Mouse (Mus musculus) embryonic facial prominence, embryonic 13.5 days (tissue): Measurements from ENCODE around the gene Aplp2. TPM values are rescaled to one million over a fixed set of nuclear protein-coding genes. Genes with fewer than 3 reads are reported as not detected.

ENCODE experiments used
- ATAC-seq: fragments of 200-750 bp; cut with Nextera tagmentation; 2 replicates; pipeline ENCODE4 v1.8.0; 2017; ENCODE audit warnings: low read depth; ENCODE audit not compliant: insufficient number of reproducible peaks, insufficient read depth, low FRiP score, low TSS enrichment
- H3K27ac ChIP-seq: fragments of 300-500 bp; sonication (generic); 2 replicates; pipeline ENCODE4 v1.5.1; 2015; ENCODE audit warnings: moderate library complexity, mild to moderate bottlenecking, inconsistent platforms
- H3K27me3 ChIP-seq: fragments of 300-500 bp; sonication (generic); 2 replicates; pipeline ENCODE4 v1.6.1; 2015; ENCODE audit warnings: mild to moderate bottlenecking, inconsistent platforms
- H3K36me3 ChIP-seq: fragments of 300-500 bp; sonication (generic); 2 replicates; pipeline ENCODE4 v1.6.1; 2015; ENCODE audit warnings: mild to moderate bottlenecking, inconsistent platforms
- H3K4me1 ChIP-seq: fragments of 300-500 bp; sonication (generic); 2 replicates; pipeline ENCODE4 v1.6.1; 2015; ENCODE audit warnings: inconsistent platforms
- H3K4me2 ChIP-seq: fragments of 300-500 bp; sonication (generic); 2 replicates; pipeline ENCODE4 v1.6.1; 2015; ENCODE audit warnings: moderate library complexity, mild to moderate bottlenecking, inconsistent platforms
- H3K4me3 ChIP-seq: fragments of 300-500 bp; sonication (generic); 2 replicates; pipeline ENCODE4 v1.5.1; 2015; ENCODE audit warnings: mild to moderate bottlenecking, inconsistent platforms
- H3K9ac ChIP-seq: fragments of 300-500 bp; sonication (generic); 2 replicates; pipeline ENCODE4 v1.6.1; 2015; ENCODE audit warnings: mild to moderate bottlenecking, inconsistent platforms
- H3K9me3 ChIP-seq: fragments of 300-500 bp; sonication (generic); 2 replicates; pipeline ENCODE4 v1.6.1; 2016; ENCODE audit warnings: inconsistent platforms
- WGBS: fragments of 180-500 bp; shearing (Covaris S2); methylation state at CpG from one replicate; pipeline ENCODE4 v1.1.7; 2015; ENCODE audit warnings: mixed read lengths; 5-methylcytosine and 5-hydroxymethylcytosine counted together
- polyA plus RNA-seq: library from polyadenylated mRNA; unstranded; fragments of >200 nt; fragmentation: Nextera tagmentation; extraction: Ambion mirVana; gene quantifications from 2 replicates; pipeline ENCODE4 v1.2.1, GENCODE M21; 2015

Gene Aplp2
- polyA plus RNA-seq, 1 experiment from 2014 or later: 210 TPM

GRCm38 (mm10) chr9:31221170-31221569 is 9.6 kb upstream of the Aplp2 start:
- H3K4me2 ChIP-seq: peak overlapping the region; percentile 7; the same call in 1 of the 2 replicates
- WGBS: 17% methylated on average over 10 of the region's 10 CpGs

GRCm38 (mm10) chr9:31217631-31218380 is 6.2 kb upstream of the Aplp2 start:
- 68% methylated on average over 7 of the region's 7 CpGs for WGBS
- no peak for ATAC-seq

More at GRCm38 (mm10) chr9:31221170-31221569, 9.6 kb upstream of the Aplp2 start:
- Histone ChIP-seq H3K27me3 (no peaks in the 10 kb centered on the region), H3K4me1 (0 out of 2 replicates have a peak, but pooled peaks cover 3% of the 10 kb centered on the region), H3K27ac (no peak overlapping the region), H3K4me3 (no peak overlapping the region), H3K36me3 (no peaks in the 10 kb centered on the region), H3K9ac (no peak overlapping the region), H3K9me3 (no peaks in the 10 kb centered on the region)
- no peak for ATAC-seq

GRCm38 (mm10) chr9:31212500-31213008 is 939 bp upstream of the Aplp2 start:
- Histone ChIP-seq H3K4me1 (peaks cover 30% of the 10 kb centered on the region), H3K36me3 (no peaks in the 10 kb centered on the region), H3K9me3 (no peaks in the 10 kb centered on the region), H3K27me3 (no peaks in the 10 kb centered on the region), H3K4me3 (peak overlapping the region; percentile 96), H3K4me2 (peak overlapping the region; percentile 90), H3K27ac (peak overlapping the region; percentile 96), H3K9ac (peak overlapping the region; percentile 75)
- WGBS: 16% methylated on average over 12 of the region's 12 CpGs
- no peak for ATAC-seq

More at GRCm38 (mm10) chr9:31217631-31218380, 6.2 kb upstream of the Aplp2 start:
- no peak overlapping the region for H3K9ac ChIP-seq
- H3K36me3 ChIP-seq: no peaks in the 10 kb centered on the region
- H3K27me3 ChIP-seq: no peaks in the 10 kb centered on the region
- H3K4me1 ChIP-seq: peaks cover 6% of the 10 kb centered on the region
- no peak overlapping the region for H3K4me3 ChIP-seq
- no peak overlapping the region for H3K4me2 ChIP-seq
- no peaks in the 10 kb centered on the region for H3K9me3 ChIP-seq
- H3K27ac ChIP-seq: no peak overlapping the region

GRCm38 (mm10) chr9:31210749-31211689 is 596 bp downstream of the Aplp2 start:
- no peaks in the 10 kb centered on the region for H3K9me3 ChIP-seq
- peak; percentile 66 for ATAC-seq
- H3K4me1 ChIP-seq: peaks cover 37% of the 10 kb centered on the region
- WGBS: under 1% methylated on average over 78 of the region's 93 CpGs
- H3K36me3 ChIP-seq: no peaks in the 10 kb centered on the region
- H3K27me3 ChIP-seq: no peaks in the 10 kb centered on the region
- peak overlapping the region; percentile 96 for H3K4me3 ChIP-seq
- peak overlapping the region; percentile 96 for H3K27ac ChIP-seq
- peak overlapping the region; percentile 94 for H3K9ac ChIP-seq
- H3K4me2 ChIP-seq: peak overlapping the region; percentile 90

GRCm38 (mm10) chr9:31210163-31210562 is 1.5 kb downstream of the Aplp2 start:
- peak overlapping the region; percentile 94 for H3K9ac ChIP-seq
- 30% methylated on average over 7 of the region's 7 CpGs for WGBS
- no peak for ATAC-seq

GRCm38 (mm10) chr9:31209502-31209901 is 2.1 kb downstream of the Aplp2 start:
- Histone ChIP-seq H3K27ac (no peak overlapping the region), H3K4me3 (no peak overlapping the region), H3K4me2 (peak overlapping the region; percentile 90; the same call in 1 of the 2 replicates), H3K9ac (no peak overlapping the region), H3K27me3 (no peaks in the 10 kb centered on the region), H3K36me3 (no peaks in the 10 kb centered on the region), H3K9me3 (no peaks in the 10 kb centered on the region), H3K4me1 (peaks cover 46% of the 10 kb centered on the region)
- 82% methylated on average over 1 of the region's 1 CpGs for WGBS
- ATAC-seq: no peak

More at GRCm38 (mm10) chr9:31210163-31210562, 1.5 kb downstream of the Aplp2 start:
- no peaks in the 10 kb centered on the region for H3K36me3 ChIP-seq
- peak overlapping the region; percentile 96 for H3K4me3 ChIP-seq
- peak overlapping the region; percentile 90 for H3K4me2 ChIP-seq
- peaks cover 40% of the 10 kb centered on the region for H3K4me1 ChIP-seq
- no peaks in the 10 kb centered on the region for H3K9me3 ChIP-seq
- no peak overlapping the region for H3K27ac ChIP-seq
- no peaks in the 10 kb centered on the region for H3K27me3 ChIP-seq

- no peaks in the 10 kb centered on the region for H3K27me3 ChIP-seq
- ATAC-seq: no peak
Observed at GRCm38 (mm10) chr9:31207732-31208131, 3.9 kb downstream of the Aplp2 start.

GRCm38 (mm10) chr9:31204722-31205121 is 6.9 kb downstream of the Aplp2 start:
- H3K9ac ChIP-seq: no peak overlapping the region
- H3K36me3 ChIP-seq: no peaks in the 10 kb centered on the region
- WGBS: 62% methylated on average over 6 of the region's 6 CpGs
- H3K4me3 ChIP-seq: no peak overlapping the region
- ATAC-seq: no peak
- peaks cover 41% of the 10 kb centered on the region for H3K4me1 ChIP-seq
- H3K4me2 ChIP-seq: no peak overlapping the region
- no peaks in the 10 kb centered on the region for H3K9me3 ChIP-seq
- H3K27me3 ChIP-seq: no peaks in the 10 kb centered on the region
- no peak overlapping the region for H3K27ac ChIP-seq

More at GRCm38 (mm10) chr9:31207732-31208131, 3.9 kb downstream of the Aplp2 start:
- H3K4me1 ChIP-seq: peaks cover 49% of the 10 kb centered on the region
- H3K9me3 ChIP-seq: no peaks in the 10 kb centered on the region
- H3K4me2 ChIP-seq: no peak overlapping the region
- WGBS: 70% methylated on average over 3 of the region's 3 CpGs
- no peaks in the 10 kb centered on the region for H3K36me3 ChIP-seq
- no peak overlapping the region for H3K9ac ChIP-seq
- no peak overlapping the region for H3K4me3 ChIP-seq
- no peak overlapping the region for H3K27ac ChIP-seq

- Histone ChIP-seq H3K9me3 (no peaks in the 10 kb centered on the region), H3K27ac (no peak overlapping the region; the same call in 1 of the 2 replicates)
Observed at GRCm38 (mm10) chr9:31203571-31204210, 7.9 kb downstream of the Aplp2 start.

GRCm38 (mm10) chr9:31203068-31203467 is 8.5 kb downstream of the Aplp2 start:
- H3K9ac ChIP-seq: no peak overlapping the region
- 76% methylated on average over 6 of the region's 6 CpGs for WGBS
- H3K27ac ChIP-seq: no peak overlapping the region; the same call in 1 of the 2 replicates
- ATAC-seq: no peak
- peaks cover 28% of the 10 kb centered on the region for H3K4me1 ChIP-seq
- H3K36me3 ChIP-seq: no peaks in the 10 kb centered on the region
- H3K4me3 ChIP-seq: no peak overlapping the region
- H3K9me3 ChIP-seq: no peaks in the 10 kb centered on the region
- H3K27me3 ChIP-seq: no peaks in the 10 kb centered on the region
- H3K4me2 ChIP-seq: no peak overlapping the region

More at GRCm38 (mm10) chr9:31203571-31204210, 7.9 kb downstream of the Aplp2 start:
- no peak for ATAC-seq
- Histone ChIP-seq H3K36me3 (no peaks in the 10 kb centered on the region), H3K9ac (no peak overlapping the region), H3K4me2 (no peak overlapping the region), H3K4me1 (peaks cover 31% of the 10 kb centered on the region), H3K27me3 (no peaks in the 10 kb centered on the region), H3K4me3 (no peak overlapping the region)
- WGBS: 78% methylated on average over 16 of the region's 16 CpGs

- 98% methylated on average over 3 of the region's 3 CpGs for WGBS
Observed at GRCm38 (mm10) chr9:31198614-31199013, 13.0 kb downstream of the Aplp2 start.

More at GRCm38 (mm10) chr9:31198614-31199013, 13.0 kb downstream of the Aplp2 start:
- Histone ChIP-seq H3K4me1 (peaks cover 3% of the 10 kb centered on the region; the same call in 1 of the 2 replicates), H3K4me2 (no peak overlapping the region), H3K9me3 (0 out of 2 replicates have a peak, but pooled peaks cover 4% of the 10 kb centered on the region), H3K27me3 (no peaks in the 10 kb centered on the region), H3K4me3 (no peak overlapping the region), H3K36me3 (peaks cover 4% of the 10 kb centered on the region), H3K27ac (no peak overlapping the region), H3K9ac (no peak overlapping the region)
- ATAC-seq: no peak
